Mouse (Mus musculus): ENCODE results near the gene Acox3.
"Not testable (repeated sequence)": the region's sequence is repeated elsewhere in the genome, so short reads cannot be mapped to it uniquely, and the experiment has no call there.

Acox3 gene

GRCm38 (mm10) chr5:35576409-35577020 lies 6.3 kb upstream of the Acox3 start:
- no peak for DNase-seq (ENCODE audit: low read depth)

GRCm38 (mm10) chr5:35578411-35578810 lies 4.4 kb upstream of the Acox3 start:
- DNase-seq (ENCODE audit: low read depth), result no peak

GRCm38 (mm10) chr5:35579247-35579893 lies 3.5 kb upstream of the Acox3 start:
- DNase-seq (ENCODE audit: low read depth), result no peak

GRCm38 (mm10) chr5:35580156-35580922 lies 2.5 kb upstream of the Acox3 start:
- DNase-seq (ENCODE audit: low read depth), result no peak

GRCm38 (mm10) chr5:35583221-35583783 lies 462 bp downstream of the Acox3 start:
- DNase-seq (ENCODE audit: low read depth), result no peak

- DNase-seq (ENCODE audit: low read depth), result not testable (repeated sequence)
Measured at GRCm38 (mm10) chr5:35584259-35584658, 1.4 kb downstream of the Acox3 start.

GRCm38 (mm10) chr5:35591497-35591896 lies 8.7 kb downstream of the Acox3 start:
- no peak for DNase-seq (ENCODE audit: low read depth)

GRCm38 (mm10) chr5:35592081-35592736 lies 9.4 kb downstream of the Acox3 start:
- DNase-seq (ENCODE audit: low read depth), result peak; percentile 31

GRCm38 (mm10) chr5:35592824-35593223 lies 10.0 kb downstream of the Acox3 start:
- no peak for DNase-seq (ENCODE audit: low read depth)

- no peak for DNase-seq (ENCODE audit: low read depth)
Measured at GRCm38 (mm10) chr5:35593272-35593671, 10.4 kb downstream of the Acox3 start.

- DNase-seq (ENCODE audit: low read depth), result no peak
Measured at GRCm38 (mm10) chr5:35594768-35595167, 11.9 kb downstream of the Acox3 start.

- peak; percentile 79 for DNase-seq (ENCODE audit: low read depth)
Measured at GRCm38 (mm10) chr5:35595706-35596105, 12.9 kb downstream of the Acox3 start.

GRCm38 (mm10) chr5:35596169-35597160 lies 13.6 kb downstream of the Acox3 start:
- no peak for DNase-seq (ENCODE audit: low read depth)

GRCm38 (mm10) chr5:35600233-35600632 lies 17.4 kb downstream of the Acox3 start:
- no peak for DNase-seq (ENCODE audit: low read depth)

- DNase-seq (ENCODE audit: low read depth), result no peak
Measured at GRCm38 (mm10) chr5:35601526-35601925, 18.7 kb downstream of the Acox3 start.

GRCm38 (mm10) chr5:35605355-35605754 lies 22.5 kb downstream of the Acox3 start:
- no peak for DNase-seq (ENCODE audit: low read depth)

GRCm38 (mm10) chr5:35606800-35607199 lies 24.0 kb downstream of the Acox3 start:
- DNase-seq (ENCODE audit: low read depth), result no peak

GRCm38 (mm10) chr5:35607784-35608183 lies 24.9 kb downstream of the Acox3 start:
- no peak for DNase-seq (ENCODE audit: low read depth)

- no peak for DNase-seq (ENCODE audit: low read depth)
Measured at GRCm38 (mm10) chr5:35608559-35608958, 25.7 kb downstream of the Acox3 start.

- no peak for DNase-seq (ENCODE audit: low read depth)
Measured at GRCm38 (mm10) chr5:35609381-35609780, 26.5 kb downstream of the Acox3 start.

GRCm38 (mm10) chr5:35609971-35610370 lies 27.1 kb downstream of the Acox3 start:
- no peak for DNase-seq (ENCODE audit: low read depth)
